Mouse (Mus musculus): ENCODE data around the gene Agfg1. TPM values are rescaled to one million over a fixed set of nuclear protein-coding genes. Genes with fewer than 3 reads are reported as not detected.

Gene Agfg1
- 10 to 100 TPM; 21.2 to 23.5 TPM for total RNA-seq (2021)
- long read RNA-seq, experiment 1, partial matches to known transcripts = 0 of 13 reads
- long read RNA-seq, experiment 1, other reads (novel, unspliced or antisense) = 13 of 13 reads
- long read RNA-seq, experiment 2, full-length matches to known transcripts = 6 of 24 reads
- long read RNA-seq, experiment 2, partial matches to known transcripts = 1 of 24 reads
- long read RNA-seq, experiment 2, other reads (novel, unspliced or antisense) = 17 of 24 reads

DNA sequence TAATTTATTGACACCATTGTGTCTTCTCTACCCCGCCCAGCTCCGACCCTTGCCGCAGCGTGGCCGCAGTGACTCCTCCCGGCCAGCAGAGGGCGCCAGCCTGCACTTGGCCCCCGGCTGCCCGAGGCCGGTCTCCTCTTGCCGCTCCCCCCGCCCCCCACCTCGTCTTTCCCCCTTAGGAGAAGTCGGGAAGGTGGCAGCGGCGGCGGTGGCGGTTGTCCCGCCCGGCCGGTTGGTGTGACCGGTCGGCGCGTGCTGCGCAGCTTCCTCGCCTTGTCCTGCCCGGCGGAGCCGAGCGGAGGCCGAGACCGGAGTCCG, at the start of gene Agfg1:
Agfg1 (plus strand) TSS at position 188 of the 318 bp plus-strand sequence.
- intact Hi-C loops (cut with DNase I) = no loop called here
- DNase-seq = peak; percentile 85 to 88

- intact Hi-C loops (cut with DNase I) = no loop called here
- DNase-seq = no peak
Measured at GRCm38 (mm10) chr1:82791105-82791504, 48.2 kb upstream of the Agfg1 start.

DNA sequence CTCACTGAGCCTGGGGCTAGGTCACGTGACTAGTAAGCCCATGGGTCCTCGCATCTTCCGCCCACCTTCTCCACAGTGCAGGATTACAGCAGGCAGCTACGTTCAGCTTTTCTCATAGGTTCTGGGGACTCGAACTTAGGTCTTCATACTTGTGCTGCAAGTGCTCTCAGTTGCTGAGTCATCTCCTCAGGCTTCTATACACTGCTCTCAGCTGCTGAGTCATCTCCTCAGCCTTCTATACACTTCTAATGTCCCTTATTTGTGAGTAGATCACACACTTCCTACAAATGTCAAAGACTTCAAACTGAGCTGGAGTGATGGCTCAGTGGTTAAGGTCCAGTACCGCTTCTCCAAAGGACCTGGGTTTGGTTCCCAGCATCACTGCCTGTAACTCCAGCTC, 47.0 kb upstream of the Agfg1 start:
- intact Hi-C loops (cut with DNase I) = no loop called here
- no peak for DNase-seq

GRCm38 (mm10) chr1:82793110-82793509, 46.2 kb upstream of the Agfg1 start:
- DNase-seq = no peak
- intact Hi-C loops (cut with DNase I) = no loop called here

GRCm38 (mm10) chr1:82793986-82794385, 45.3 kb upstream of the Agfg1 start:
- intact Hi-C loops (cut with DNase I) = no loop called here
- no peak for DNase-seq

GRCm38 (mm10) chr1:82795211-82795610, 44.1 kb upstream of the Agfg1 start:
- DNase-seq = no peak
- intact Hi-C loops (cut with DNase I) = no loop called here

GRCm38 (mm10) chr1:82795702-82796443, 43.4 kb upstream of the Agfg1 start:
- intact Hi-C loops (cut with DNase I) = no loop called here
- DNase-seq = no peak

- no peak for DNase-seq
- intact Hi-C loops (cut with DNase I) = no loop called here
Measured at GRCm38 (mm10) chr1:82797088-82797487, 42.2 kb upstream of the Agfg1 start.

- intact Hi-C loops (cut with DNase I) = no loop called here
- DNase-seq = no peak
Measured at GRCm38 (mm10) chr1:82798304-82798703, 41.0 kb upstream of the Agfg1 start.

GRCm38 (mm10) chr1:82798922-82799321, 40.4 kb upstream of the Agfg1 start:
- DNase-seq = no peak

GRCm38 (mm10) chr1:82801105-82801783, 38.0 kb upstream of the Agfg1 start:
- no peak for DNase-seq
- intact Hi-C loops (cut with DNase I) = no loop called here

More at GRCm38 (mm10) chr1:82798922-82799321, 40.4 kb upstream of the Agfg1 start:
- intact Hi-C loops (cut with DNase I) = no loop called here

DNA sequence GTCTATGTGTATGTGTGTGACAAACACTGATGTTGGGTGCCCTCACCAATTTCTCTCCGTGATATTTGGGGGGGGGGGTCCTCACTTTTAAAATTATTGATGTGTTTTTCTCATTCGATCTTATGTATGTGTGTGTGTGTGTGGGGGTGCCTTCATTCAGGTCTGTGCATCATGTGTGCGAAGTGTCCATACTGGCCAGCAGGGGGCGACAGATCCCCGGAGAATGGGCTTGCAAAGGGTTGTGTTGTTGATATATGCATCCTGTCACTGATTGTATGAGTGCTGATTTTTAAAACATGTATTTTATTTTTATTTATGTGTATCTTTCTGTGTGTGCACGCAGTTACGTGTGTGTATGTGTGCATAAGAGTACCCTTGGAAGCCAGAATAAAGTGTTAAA, 35.7 kb upstream of the Agfg1 start:
- intact Hi-C loops (cut with DNase I) = no loop called here

DNA sequence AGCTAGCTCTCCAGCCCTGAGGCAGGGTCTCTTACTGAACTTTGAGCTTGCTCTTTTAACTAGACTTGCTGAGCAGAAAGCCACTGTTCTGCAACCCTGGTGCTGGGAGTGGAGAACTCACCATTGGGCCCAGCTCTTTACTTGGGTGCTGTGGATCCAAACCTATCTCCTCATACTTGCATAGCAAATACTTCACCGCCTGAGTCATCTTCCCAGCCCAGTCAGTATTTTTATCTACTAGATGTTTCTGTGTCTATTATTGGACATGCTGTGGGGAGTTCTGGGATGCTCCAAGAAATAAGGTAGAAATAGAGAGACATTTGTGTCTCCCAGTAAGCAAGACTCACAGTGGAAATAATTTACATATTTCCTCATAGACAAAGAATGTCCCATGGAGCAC, 35.2 kb upstream of the Agfg1 start:
- intact Hi-C loops (cut with DNase I) = no loop called here

More for the DNA sequence above, 35.7 kb upstream of the Agfg1 start:
- DNase-seq = no peak

GRCm38 (mm10) chr1:82806391-82806790, 32.9 kb upstream of the Agfg1 start:
- DNase-seq = no peak
- intact Hi-C loops (cut with DNase I) = no loop called here

More for the DNA sequence above, 35.2 kb upstream of the Agfg1 start:
- DNase-seq = no peak

DNA sequence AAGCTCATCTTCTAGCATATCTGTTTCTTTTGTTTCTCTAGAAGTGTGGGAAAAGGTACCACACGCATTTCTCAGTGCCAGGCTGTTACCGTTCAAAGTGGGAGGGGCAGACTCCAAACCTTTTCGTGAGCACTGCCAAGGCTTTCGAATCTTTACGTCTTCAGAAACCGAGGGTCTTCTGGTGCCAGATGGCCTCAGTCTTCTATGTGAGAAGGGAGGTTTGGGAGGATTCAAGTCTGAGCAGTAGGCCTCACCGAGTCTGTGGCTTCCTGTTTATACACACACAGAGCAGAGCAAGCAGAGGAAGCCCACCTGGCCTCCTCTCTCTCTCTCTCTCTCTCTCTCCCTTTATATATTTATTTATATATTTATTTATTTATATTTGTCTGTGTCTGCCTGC, 32.1 kb upstream of the Agfg1 start:
- intact Hi-C loops (cut with DNase I) = no loop called here
- DNase-seq = no peak

DNA sequence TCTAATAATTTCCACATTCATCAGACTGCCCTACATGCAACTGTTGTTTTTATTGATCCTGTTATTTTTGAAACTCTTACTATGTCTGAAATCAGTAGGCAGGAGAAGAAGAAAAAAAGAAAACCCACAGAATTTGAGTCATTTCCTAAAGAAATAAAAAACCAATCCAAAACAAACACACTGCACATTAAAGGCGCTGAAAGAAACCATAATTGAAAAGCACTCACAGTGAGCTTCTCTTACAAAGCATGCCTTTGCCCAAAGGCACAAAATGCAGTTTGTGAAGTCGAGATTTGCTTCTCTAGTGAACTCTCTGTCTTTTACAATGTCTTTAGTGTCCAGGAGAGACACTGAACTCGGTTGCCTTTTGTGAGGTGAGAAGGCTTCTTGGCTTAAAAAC, 30.7 kb upstream of the Agfg1 start:
- intact Hi-C loops (cut with DNase I) = no loop called here
- DNase-seq = no peak

- DNase-seq = no peak
- intact Hi-C loops (cut with DNase I) = no loop called here
Measured at GRCm38 (mm10) chr1:82811766-82812165, 27.5 kb upstream of the Agfg1 start.

DNA sequence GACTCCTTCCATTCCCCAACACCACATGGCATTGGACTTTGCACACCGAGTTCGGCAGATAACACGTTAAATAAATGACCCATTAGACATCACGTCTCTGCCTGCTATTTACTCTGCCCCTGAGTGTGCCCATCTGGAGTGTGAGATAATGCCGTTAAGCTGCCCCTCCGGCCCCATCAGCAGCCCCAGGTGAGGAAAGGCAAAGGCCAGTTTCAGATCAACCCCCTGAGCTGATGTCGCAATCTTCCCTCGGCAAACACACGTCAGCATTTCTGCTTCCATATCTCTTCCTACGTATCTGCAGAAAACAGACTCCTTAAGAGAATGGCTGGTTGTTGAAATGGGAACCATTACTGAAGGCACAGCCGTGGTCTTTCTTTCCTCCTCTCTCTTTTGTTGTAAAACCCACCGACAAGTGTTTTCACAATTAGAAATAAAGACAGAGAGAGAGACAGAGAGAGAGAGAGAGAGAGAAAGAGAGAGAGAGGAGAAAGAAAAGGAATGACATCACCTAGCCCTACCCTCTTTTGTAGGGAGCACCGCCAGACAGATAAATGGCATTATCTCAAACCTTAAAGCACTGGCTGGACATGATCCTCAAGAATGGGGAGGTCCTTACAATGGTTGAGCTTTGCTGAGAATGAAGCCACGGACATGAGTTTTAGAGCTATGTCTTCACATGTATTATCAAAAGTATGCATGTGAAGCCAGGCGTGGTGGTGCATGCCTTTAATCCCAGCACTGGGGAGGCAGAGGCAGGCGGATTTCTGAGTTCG, 23.2 kb upstream of the Agfg1 start:
- no peak for DNase-seq
- intact Hi-C loops (cut with DNase I) = no loop called here

GRCm38 (mm10) chr1:82819366-82819765, 19.9 kb upstream of the Agfg1 start:
- intact Hi-C loops (cut with DNase I) = no loop called here

DNA sequence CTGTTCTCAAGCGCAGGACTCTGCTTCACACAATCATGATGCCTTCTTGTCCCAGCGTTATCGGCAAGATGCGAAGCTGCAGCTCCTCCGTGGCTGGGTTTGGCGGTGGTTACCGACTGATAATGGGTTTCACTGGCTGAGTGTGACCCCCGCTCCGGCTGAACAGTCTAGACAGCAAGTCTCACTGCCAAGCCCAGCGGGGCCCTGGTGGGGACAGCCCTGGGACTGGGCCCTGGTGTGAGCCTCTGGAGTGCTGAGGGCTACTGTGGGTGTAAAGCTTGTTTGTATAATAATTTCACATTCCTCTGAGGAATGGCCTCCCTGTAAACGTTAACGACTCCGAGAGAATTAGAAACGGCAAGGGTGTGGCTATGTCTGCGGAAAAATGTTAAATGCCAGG, 19.1 kb upstream of the Agfg1 start:
- no peak for DNase-seq

More at GRCm38 (mm10) chr1:82819366-82819765, 19.9 kb upstream of the Agfg1 start:
- DNase-seq = no peak

DNA sequence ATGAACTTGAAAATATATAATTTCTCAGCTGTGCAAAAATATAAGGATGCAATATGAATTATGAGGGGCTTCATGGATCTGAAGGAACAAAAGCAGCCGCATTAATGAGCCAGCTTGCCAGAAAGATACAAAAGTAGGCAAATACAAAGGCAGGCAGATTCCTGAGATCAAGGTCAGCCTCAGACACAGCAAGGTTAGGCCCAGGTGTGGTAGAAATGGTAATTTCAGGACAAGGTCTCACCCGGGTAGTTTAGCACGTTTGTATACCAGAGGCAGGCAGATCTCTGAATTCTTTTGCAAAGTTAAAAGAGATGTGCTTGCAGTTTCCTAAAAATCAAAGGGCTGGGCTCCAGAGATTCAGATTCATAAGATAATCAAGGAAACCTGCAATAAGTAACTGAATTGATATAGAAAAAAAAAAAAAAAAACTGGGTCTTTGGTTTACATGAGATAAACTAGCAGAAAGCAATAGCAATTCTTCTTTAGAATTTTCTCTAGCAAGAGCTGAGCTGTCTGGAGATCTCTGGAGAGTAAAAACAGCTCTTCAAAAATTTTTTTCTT, 18.6 kb upstream of the Agfg1 start:
- intact Hi-C loops (cut with DNase I) = no loop called here
- DNase-seq = no peak

More for the DNA sequence above, 19.1 kb upstream of the Agfg1 start:
- intact Hi-C loops (cut with DNase I) = no loop called here

Data from gastrocnemius, postnatal 36 days (tissue).